Mouse (Mus musculus) heart, adult 9 months (tissue): Measurements from ENCODE around the gene Klhdc7a.

ENCODE experiments used
- DNase-seq, 2 experiments: peaks; one replicate each; pipeline ENCODE4 v3.0.0; 2022; ENCODE audit warnings: low spot score in 2 of 2

Gene Klhdc7a

GRCm38 (mm10) chr4:139960724-139961315, 7.0 kb downstream of the Klhdc7a start:
- DNase-seq: no peak

GRCm38 (mm10) chr4:139960086-139960713, 7.6 kb downstream of the Klhdc7a start:
- no peak for DNase-seq

- no peak for DNase-seq
Measured at GRCm38 (mm10) chr4:139959188-139959587, 8.6 kb downstream of the Klhdc7a start.

- no peak for DNase-seq
Measured at GRCm38 (mm10) chr4:139950876-139951485, 16.8 kb downstream of the Klhdc7a start.

- no peak for DNase-seq
Measured at GRCm38 (mm10) chr4:139950431-139950848, 17.4 kb downstream of the Klhdc7a start.

GRCm38 (mm10) chr4:139948591-139948990, 19.2 kb downstream of the Klhdc7a start:
- no peak for DNase-seq

GRCm38 (mm10) chr4:139947341-139947740, 20.5 kb downstream of the Klhdc7a start:
- no peak for DNase-seq

- no peak for DNase-seq
Measured at GRCm38 (mm10) chr4:139941831-139942230, 26.0 kb downstream of the Klhdc7a start.

- no peak for DNase-seq
Measured at GRCm38 (mm10) chr4:139935557-139935956, 32.3 kb downstream of the Klhdc7a start.

- no peak for DNase-seq
Measured at GRCm38 (mm10) chr4:139932970-139933801, 34.6 kb downstream of the Klhdc7a start.

GRCm38 (mm10) chr4:139931790-139932510, 35.9 kb downstream of the Klhdc7a start:
- no peak for DNase-seq

- DNase-seq: no peak
Measured at GRCm38 (mm10) chr4:139930885-139931284, 36.9 kb downstream of the Klhdc7a start.

- no peak for DNase-seq
Measured at GRCm38 (mm10) chr4:139926161-139926561, 41.7 kb downstream of the Klhdc7a start.

GRCm38 (mm10) chr4:139925275-139926160, 42.3 kb downstream of the Klhdc7a start:
- no peak for DNase-seq

- no peak for DNase-seq
Measured at GRCm38 (mm10) chr4:139916731-139917130, 51.1 kb downstream of the Klhdc7a start.
